Mouse (Mus musculus): ENCODE measurements around the gene Mycs.

Mycs gene

DNA sequence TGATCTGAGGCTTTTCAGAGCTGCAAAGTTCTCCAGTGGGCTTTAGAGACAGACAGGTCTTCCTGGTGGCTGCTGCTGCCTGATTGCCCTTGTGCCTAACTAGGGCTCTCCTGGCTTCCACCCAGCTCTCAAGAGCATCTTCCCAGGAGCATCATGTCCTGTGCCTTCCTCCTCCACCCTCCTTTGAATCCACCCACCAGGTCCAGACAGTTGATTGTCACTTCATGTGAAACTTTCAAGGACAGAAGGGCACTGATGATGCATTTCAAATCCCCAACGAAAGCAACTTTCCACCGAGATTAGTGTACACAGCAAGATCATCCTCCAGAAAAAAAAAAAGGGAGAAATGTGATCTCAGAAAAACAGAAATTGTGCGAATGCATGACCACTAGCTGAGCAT, at the start of gene Mycs:
TSS of gene Mycs (minus strand) at position 101 of the 400 bp plus-strand sequence.
- in situ Hi-C loops (cut with MboI; ENCODE audit: unreplicated experiment in 2 of 2) = no loop called here

DNA sequence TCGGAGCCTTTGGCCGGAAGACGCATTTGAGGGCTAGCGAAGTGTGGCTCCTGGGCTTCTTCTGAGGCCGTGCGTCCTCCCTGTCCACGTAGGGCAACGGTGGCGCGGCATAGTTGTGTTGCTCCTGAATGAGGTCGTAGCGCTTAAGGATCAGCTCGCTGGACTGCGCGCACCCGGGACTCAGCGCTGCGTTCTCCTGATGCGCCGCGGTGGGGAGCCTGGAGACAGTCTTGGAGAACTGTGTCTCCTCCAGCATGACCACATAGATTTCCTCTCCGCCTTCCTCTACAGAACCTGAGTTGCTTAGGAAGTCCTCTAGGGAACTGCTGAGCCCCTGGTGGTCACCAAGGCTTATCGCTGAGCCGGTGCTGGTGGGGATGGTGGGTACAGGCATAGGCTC, 1.0 kb downstream of the Mycs start:
- in situ Hi-C loops (cut with MboI; ENCODE audit: unreplicated experiment in 2 of 2) = no loop called here

Measured in v-Abl transformed pro-B cells (cell line).